Mouse (Mus musculus) lung, adult 2 months (tissue): ENCODE results near the gene Rph3a.

ENCODE experiments used
- CTCF ChIP-seq: fragments of 200-500 bp; IDR thresholded peaks from 2 replicates; pipeline ENCODE4 v1.5.1; 2011; ENCODE audit warnings: mild to moderate bottlenecking, low read length, control low read depth; ENCODE audit not compliant: insufficient read depth
- POLR2A ChIP-seq: fragments of 200-500 bp; IDR thresholded peaks from 2 replicates; pipeline ENCODE4 v1.6.1; 2011; ENCODE audit warnings: low read depth, mild to moderate bottlenecking, control low read depth, low read length, borderline replicate concordance; ENCODE audit errors: extremely low read depth

DNA sequence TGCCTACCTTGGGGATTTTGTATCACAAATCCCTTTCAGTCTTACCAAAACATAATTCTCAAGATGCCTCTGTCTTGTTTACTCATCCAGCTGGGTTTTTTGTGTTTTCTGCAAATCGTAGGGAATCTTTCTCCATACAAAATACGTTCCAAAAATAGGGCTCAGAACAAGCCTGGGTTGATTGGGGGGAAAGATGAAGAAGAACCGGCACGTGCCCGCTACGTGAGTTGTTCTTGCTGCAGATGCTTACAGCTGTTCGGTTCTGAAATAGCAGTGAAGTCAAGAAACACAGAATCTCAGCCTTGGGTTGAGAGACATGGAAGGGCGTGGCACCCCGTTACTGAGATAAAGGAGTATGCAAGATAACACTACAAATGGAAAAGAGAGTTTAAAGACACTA, 44.0 kb upstream of the Rph3a start:
- TF ChIP-seq POLR2A, result no peak
- no peak for TF ChIP-seq CTCF
